Mouse (Mus musculus) heart, embryonic 15.5 days (tissue): ENCODE data around the gene Olfr513. TPM values are rescaled to one million over a fixed set of nuclear protein-coding genes. Genes with fewer than 3 reads are reported as not detected.

ENCODE experiments used
- ATAC-seq: fragments of 200-750 bp; cut with Nextera tagmentation; replicated peaks from 2 replicates; pipeline ENCODE4 v1.8.0; 2017; ENCODE audit warnings: low read depth, moderate TSS enrichment; ENCODE audit not compliant: insufficient number of reproducible peaks, insufficient read depth, low FRiP score
- H3K27ac ChIP-seq: fragments of 300-500 bp; sonication (generic); 2 replicates; pipeline ENCODE4 v1.5.1; 2015; ENCODE audit warnings: mild to moderate bottlenecking, inconsistent platforms
- H3K27me3 ChIP-seq: fragments of 300-500 bp; sonication (generic); 2 replicates; pipeline ENCODE4 v1.6.1; 2015; ENCODE audit warnings: inconsistent platforms
- H3K36me3 ChIP-seq: fragments of 300-500 bp; sonication (generic); 2 replicates; pipeline ENCODE4 v1.6.1; 2015; ENCODE audit warnings: mild to moderate bottlenecking, inconsistent platforms
- H3K4me1 ChIP-seq: fragments of 300-500 bp; sonication (generic); replicated peaks from 2 replicates; pipeline ENCODE4 v1.6.1; 2015; ENCODE audit warnings: inconsistent platforms
- H3K4me2 ChIP-seq: fragments of 300-500 bp; sonication (generic); 2 replicates; pipeline ENCODE4 v1.6.1; 2015; ENCODE audit warnings: inconsistent platforms, mild to moderate bottlenecking, moderate library complexity
- H3K4me3 ChIP-seq: fragments of 300-500 bp; sonication (generic); 2 replicates; pipeline ENCODE4 v1.5.1; 2015; ENCODE audit warnings: mild to moderate bottlenecking, inconsistent platforms
- H3K9ac ChIP-seq: fragments of 300-500 bp; sonication (generic); 2 replicates; pipeline ENCODE4 v1.6.1; 2015; ENCODE audit warnings: mild to moderate bottlenecking, inconsistent platforms
- H3K9me3 ChIP-seq: fragments of 300-500 bp; sonication (generic); replicated peaks from 2 replicates; pipeline ENCODE4 v1.6.1; 2016; ENCODE audit warnings: inconsistent platforms
- WGBS: fragments of 180-500 bp; shearing (Covaris S2); methylation state at CpG from one replicate; pipeline ENCODE4 v1.1.7; 2015; ENCODE audit warnings: mixed read lengths; 5-methylcytosine and 5-hydroxymethylcytosine counted together
- polyA plus RNA-seq: library from polyadenylated mRNA; unstranded; fragments of >200 nt; fragmentation: Nextera tagmentation; extraction: Ambion mirVana; gene quantifications from 2 replicates; pipeline ENCODE4 v1.2.1, GENCODE M21; 2015

Olfr513 gene
- not detected in 2 replicates for polyA plus RNA-seq

DNA sequence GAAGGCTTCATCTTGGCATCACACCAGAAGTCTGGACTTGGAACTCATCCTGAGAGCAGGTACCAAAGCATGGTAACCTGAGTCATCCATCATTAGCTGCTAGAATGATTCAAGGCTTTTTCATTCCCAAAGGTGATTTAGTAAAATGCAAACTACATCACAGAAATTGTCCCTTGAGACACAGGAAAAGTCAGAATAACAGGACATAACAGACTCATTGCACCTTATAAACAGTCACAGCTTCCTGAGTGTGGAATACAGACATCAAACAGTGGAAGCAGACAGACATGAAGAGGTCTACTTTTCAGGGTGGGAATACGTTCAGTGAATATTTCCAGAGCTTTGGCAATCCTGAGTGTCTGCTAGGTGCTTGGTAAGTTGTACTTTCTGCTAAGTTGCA, at the start of gene Olfr513:
Olfr513 (plus strand) TSS at position 301 of the 400 bp plus-strand sequence.
- H3K4me3 ChIP-seq, result no peak within 1 kb of the TSS
- H3K9me3 ChIP-seq, result no peaks in the 10 kb centered on the region
- no peaks in the 10 kb centered on the region for H3K27me3 ChIP-seq
- H3K4me1 ChIP-seq, result no peaks in the 10 kb centered on the region
- 48% methylated on average over 1 of the region's 1 CpGs for WGBS
- H3K27ac ChIP-seq, result no peak within 1 kb of the TSS
- H3K36me3 ChIP-seq, result no peaks in the 10 kb centered on the region
- H3K4me2 ChIP-seq, result no peak within 1 kb of the TSS
- ATAC-seq, result no peak
- H3K9ac ChIP-seq, result no peak within 1 kb of the TSS

DNA sequence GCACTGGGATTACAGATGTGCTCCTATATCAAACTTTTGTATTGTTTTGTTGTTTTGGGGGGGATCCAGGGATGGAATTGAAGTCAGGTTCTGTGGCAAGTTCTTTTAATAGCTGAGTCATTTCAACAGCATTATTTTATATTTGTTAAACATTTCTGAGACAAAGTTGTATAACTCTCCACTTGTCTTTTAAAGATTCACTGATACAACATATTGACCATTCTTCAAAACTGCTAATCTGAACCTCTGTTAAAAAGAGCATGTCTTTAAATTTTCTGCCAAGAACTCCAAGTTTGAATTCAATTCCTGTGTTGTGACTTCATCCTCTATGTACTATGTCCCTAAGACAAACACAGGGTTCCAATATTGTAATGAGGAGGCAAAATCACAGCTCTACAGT, 37.8 kb upstream of the Olfr513 start, which contains the start of gene Olfr512:
Olfr512 (plus strand) TSS at position 301 of the 400 bp plus-strand sequence.
- Histone ChIP-seq H3K9ac (no peak within 1 kb of the TSS), H3K36me3 (no peaks in the 10 kb centered on the region), H3K27me3 (no peaks in the 10 kb centered on the region), H3K4me2 (no peak within 1 kb of the TSS), H3K4me3 (no peak within 1 kb of the TSS), H3K9me3 (no peaks in the 10 kb centered on the region), H3K27ac (no peak within 1 kb of the TSS), H3K4me1 (no peaks in the 10 kb centered on the region)
- no peak for ATAC-seq

DNA sequence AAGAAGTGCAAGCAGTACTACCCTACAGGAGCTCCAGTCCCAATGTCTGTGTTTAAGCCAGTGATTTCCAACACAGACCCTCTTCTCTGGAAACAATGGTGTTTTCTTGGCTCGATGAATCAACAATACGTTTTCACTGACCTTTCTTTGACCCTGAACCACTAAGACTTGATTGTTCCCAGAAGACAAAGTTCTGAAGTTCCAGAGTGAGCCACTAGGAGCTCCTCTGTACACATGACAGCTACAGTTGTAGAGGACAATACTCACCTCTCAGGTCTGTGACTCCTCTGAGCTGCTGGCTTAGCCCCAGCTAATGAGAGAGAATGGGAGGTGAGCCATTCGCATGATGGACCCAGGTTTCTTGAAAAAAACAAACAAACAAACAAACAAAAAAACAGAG, 9.6 kb downstream of the Olfr513 start:
- ATAC-seq, result no peak
- 24% methylated on average over 3 of the region's 3 CpGs for WGBS
- no peaks in the 10 kb centered on the region for H3K36me3 ChIP-seq
- no peak overlapping the region for H3K9ac ChIP-seq
- H3K4me1 ChIP-seq, result no peaks in the 10 kb centered on the region
- H3K4me2 ChIP-seq, result no peak overlapping the region
- no peak overlapping the region for H3K27ac ChIP-seq
- H3K4me3 ChIP-seq, result no peak overlapping the region
- no peaks in the 10 kb centered on the region for H3K9me3 ChIP-seq
- H3K27me3 ChIP-seq, result no peaks in the 10 kb centered on the region

DNA sequence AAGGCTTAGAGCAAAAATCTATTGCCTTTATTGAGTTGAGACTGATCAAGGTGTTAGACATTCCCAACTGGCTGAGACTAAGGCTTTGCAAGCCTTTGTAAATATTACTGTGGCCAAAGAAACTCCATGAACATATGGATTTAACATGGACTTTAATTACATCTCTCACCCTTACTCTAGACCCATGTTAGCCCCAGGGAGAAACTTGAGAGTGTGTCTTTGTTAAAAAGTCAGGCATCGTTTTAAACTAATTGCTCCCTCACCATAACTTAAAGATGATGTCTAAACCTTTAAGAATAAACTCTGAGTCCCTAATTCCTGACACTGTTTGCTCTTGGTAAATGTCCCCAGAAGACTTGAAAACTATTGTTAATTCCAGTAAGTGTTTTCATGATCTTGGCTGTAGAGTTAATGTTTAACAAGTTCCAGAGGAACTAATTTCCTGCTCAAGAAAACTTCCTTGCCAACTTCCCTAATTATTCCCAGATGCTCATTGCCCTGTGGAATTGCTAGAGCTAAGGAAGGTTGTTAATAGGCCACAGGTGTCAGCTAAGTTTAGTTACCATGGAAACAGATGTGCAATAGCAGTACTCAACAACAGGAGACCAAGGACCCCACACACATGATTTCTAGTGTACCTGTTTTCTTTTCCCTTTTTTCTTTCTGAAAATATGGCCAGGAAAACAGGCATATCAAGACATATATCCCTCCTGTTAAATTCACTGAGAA, 46.6 kb downstream of the Olfr513 start:
- Histone ChIP-seq H3K4me3 (no peak overlapping the region), H3K27me3 (no peaks in the 10 kb centered on the region), H3K27ac (no peak overlapping the region), H3K9ac (no peak overlapping the region), H3K4me1 (no peaks in the 10 kb centered on the region), H3K9me3 (no peaks in the 10 kb centered on the region), H3K4me2 (no peak overlapping the region), H3K36me3 (no peaks in the 10 kb centered on the region)
- ATAC-seq, result no peak
- 44% methylated on average over 1 of the region's 1 CpGs for WGBS

Other genes starting within 250 kb of the Olfr513 start
- gene Olfr502, start 225.9 kb upstream of the Olfr513 start, polyA plus RNA-seq, result not detected in 2 replicates
- not detected in 2 replicates for gene Olfr503, start 206.4 kb upstream of the Olfr513 start, polyA plus RNA-seq
- not detected in 2 replicates for gene Olfr504, start 185.2 kb upstream of the Olfr513 start, polyA plus RNA-seq
- gene Olfr506, start 140.2 kb upstream of the Olfr513 start, polyA plus RNA-seq, result not detected in 2 replicates
- not detected in 2 replicates for gene Olfr507, start 129.2 kb upstream of the Olfr513 start, polyA plus RNA-seq
- gene Olfr508, start 121.0 kb upstream of the Olfr513 start, polyA plus RNA-seq, result not detected in 2 replicates
- gene Olfr509, start 99.1 kb upstream of the Olfr513 start, polyA plus RNA-seq, result not detected in 2 replicates
- gene Olfr510, start 84.6 kb upstream of the Olfr513 start, polyA plus RNA-seq, result not detected in 2 replicates
- not detected in 2 replicates for gene Olfr512, start 37.7 kb upstream of the Olfr513 start, polyA plus RNA-seq
- not detected in 2 replicates for gene Olfr514, start 75.0 kb downstream of the Olfr513 start, polyA plus RNA-seq
- gene Olfr516, start 99.6 kb downstream of the Olfr513 start, polyA plus RNA-seq, result not detected in 2 replicates
- not detected in 2 replicates for gene Olfr517, start 121.4 kb downstream of the Olfr513 start, polyA plus RNA-seq
- gene Olfr518, start 134.0 kb downstream of the Olfr513 start, polyA plus RNA-seq, result not detected in 2 replicates
- not detected in 2 replicates for gene Olfr519, start 143.4 kb downstream of the Olfr513 start, polyA plus RNA-seq
- 17.2 and 18.2 TPM in 2 replicates for gene Nlrp10, start 179.2 kb downstream of the Olfr513 start, polyA plus RNA-seq
- gene Eif3f, start 183.4 kb downstream of the Olfr513 start, polyA plus RNA-seq, result 43.9 and 51.1 TPM in 2 replicates
- 0.94 and 2.3 TPM in 2 replicates for gene Tub, start 199.4 kb downstream of the Olfr513 start, polyA plus RNA-seq